Mouse (Mus musculus) WW6 (cell line): ENCODE data around the gene Mcts1.

Experiments
- DNase-seq: peaks from one replicate; pipeline ENCODE4 v3.0.0-alpha.2; 2013; ENCODE audit warnings: low read depth, low spot score

Mcts1 gene

DNA sequence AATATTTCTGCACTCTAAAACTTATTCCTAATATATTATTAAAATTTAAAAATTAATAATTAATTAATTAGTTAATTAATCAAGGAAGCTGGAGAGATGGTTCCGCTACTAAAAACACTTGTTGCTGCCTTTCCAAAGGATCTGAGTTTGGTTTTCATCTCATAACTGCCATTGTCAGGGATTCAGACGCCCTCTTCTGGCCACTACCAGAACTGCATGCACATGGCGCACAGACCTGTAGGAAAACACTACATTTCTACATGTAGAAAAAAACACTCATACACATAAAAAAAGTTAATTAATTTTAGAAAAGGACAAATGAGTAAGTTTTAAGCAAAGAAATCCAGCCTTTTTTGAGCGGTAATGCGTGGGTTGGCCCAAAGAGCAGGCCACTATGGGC lies 54.3 kb downstream of the Mcts1 start:
- no peak for DNase-seq

- no peak for DNase-seq
Observed at GRCm38 (mm10) chrX:38656206-38656883, 56.0 kb downstream of the Mcts1 start.
